Mouse (Mus musculus): ENCODE measurements around the gene Mpp2.

GRCm38 (mm10) chr11:102039487-102040137 is 48.7 kb downstream of the Mpp2 start:
- TF ChIP-seq CTCF (conservative IDR thresholded peaks at IDR 0.05; ENCODE audit: low read length) (no peak), POU5F1 (IDR thresholded peaks at IDR 0.05; ENCODE audit: borderline replicate concordance, low read length) (no peak), NANOG (IDR thresholded peaks at IDR 0.05; ENCODE audit: borderline replicate concordance, low read length) (no peak)

Data from E14TG2a.4 (cell line).